Mouse (Mus musculus) CH12.LX (cell line): Measurements from ENCODE around the gene Cdk9.

Source experiments
- MEF2A ChIP-seq: IDR thresholded peaks from 2 replicates; pipeline ENCODE4 v1.6.1; 2014; ENCODE audit warnings: low read depth, mild to moderate bottlenecking, inconsistent platforms, low read length, improper control_type of control experiment, borderline replicate concordance
- ZNF384 ChIP-seq: IDR thresholded peaks from 2 replicates; pipeline ENCODE4 v1.6.1; 2012; ENCODE audit warnings: low read depth, low read length, improper control_type of control experiment, inconsistent platforms

DNA sequence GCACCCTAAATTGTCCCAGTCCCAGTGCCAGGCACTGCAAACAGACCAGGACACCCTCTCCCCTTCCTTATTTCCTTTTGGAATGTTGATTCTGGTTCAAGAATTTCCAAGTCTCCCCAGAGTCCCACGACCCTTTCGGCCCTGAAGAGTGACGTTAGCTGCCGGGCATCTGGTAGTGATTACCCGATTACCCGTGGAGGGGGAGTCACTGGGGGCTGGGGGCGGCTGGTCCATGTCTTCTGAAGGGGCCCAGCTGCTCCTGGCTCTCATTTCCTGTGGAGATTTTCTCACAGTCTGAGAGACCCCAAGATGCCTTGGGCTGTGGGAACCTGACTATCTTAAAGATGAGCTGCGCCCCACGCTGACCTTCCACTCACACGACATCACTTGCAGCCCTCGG is 18.0 kb upstream of the Cdk9 start:
- TF ChIP-seq MEF2A = no peak
- TF ChIP-seq ZNF384 = no peak
